Mouse (Mus musculus): ENCODE measurements around the gene Ankrd2.

Gene Ankrd2

GRCm38 (mm10) chr19:42014231-42014825, 21.5 kb upstream of the Ankrd2 start:
- DNase-seq (ENCODE audit: extremely low read depth, insufficient read length, low spot score), result no peak

GRCm38 (mm10) chr19:42015001-42015400, 20.8 kb upstream of the Ankrd2 start:
- DNase-seq (ENCODE audit: extremely low read depth, insufficient read length, low spot score), result no peak

GRCm38 (mm10) chr19:42016251-42016650, 19.5 kb upstream of the Ankrd2 start:
- DNase-seq (ENCODE audit: extremely low read depth, insufficient read length, low spot score), result no peak

- DNase-seq (ENCODE audit: extremely low read depth, insufficient read length, low spot score), result peak; percentile 81
Measured at GRCm38 (mm10) chr19:42016840-42017239, 19.0 kb upstream of the Ankrd2 start.

- DNase-seq (ENCODE audit: extremely low read depth, insufficient read length, low spot score), result peak; percentile 84
Measured at GRCm38 (mm10) chr19:42017399-42018247, 18.2 kb upstream of the Ankrd2 start.

- DNase-seq (ENCODE audit: extremely low read depth, insufficient read length, low spot score), result no peak
Measured at GRCm38 (mm10) chr19:42019011-42019522, 16.7 kb upstream of the Ankrd2 start.

- no peak for DNase-seq (ENCODE audit: extremely low read depth, insufficient read length, low spot score)
Measured at GRCm38 (mm10) chr19:42021681-42022541, 13.9 kb upstream of the Ankrd2 start.

GRCm38 (mm10) chr19:42022542-42022848, 13.3 kb upstream of the Ankrd2 start:
- no peak for DNase-seq (ENCODE audit: extremely low read depth, insufficient read length, low spot score)

GRCm38 (mm10) chr19:42026158-42026557, 9.6 kb upstream of the Ankrd2 start:
- DNase-seq (ENCODE audit: extremely low read depth, insufficient read length, low spot score), result peak; percentile 51

GRCm38 (mm10) chr19:42031112-42031511, 4.7 kb upstream of the Ankrd2 start:
- DNase-seq (ENCODE audit: extremely low read depth, insufficient read length, low spot score), result no peak

- DNase-seq (ENCODE audit: extremely low read depth, insufficient read length, low spot score), result no peak
Measured at GRCm38 (mm10) chr19:42033611-42034010, 2.2 kb upstream of the Ankrd2 start.

GRCm38 (mm10) chr19:42034146-42034775, 1.5 kb upstream of the Ankrd2 start:
- DNase-seq (ENCODE audit: extremely low read depth, insufficient read length, low spot score), result no peak

GRCm38 (mm10) chr19:42034881-42035455, 832 bp upstream of the Ankrd2 start:
- no peak for DNase-seq (ENCODE audit: extremely low read depth, insufficient read length, low spot score)

GRCm38 (mm10) chr19:42036357-42036756, 557 bp downstream of the Ankrd2 start:
- DNase-seq (ENCODE audit: extremely low read depth, insufficient read length, low spot score), result no peak

- no peak for DNase-seq (ENCODE audit: extremely low read depth, insufficient read length, low spot score)
Measured at GRCm38 (mm10) chr19:42037167-42037702, 1.4 kb downstream of the Ankrd2 start.

- DNase-seq (ENCODE audit: extremely low read depth, insufficient read length, low spot score), result no peak
Measured at GRCm38 (mm10) chr19:42038310-42038709, 2.5 kb downstream of the Ankrd2 start.

- DNase-seq (ENCODE audit: extremely low read depth, insufficient read length, low spot score), result no peak
Measured at GRCm38 (mm10) chr19:42043988-42044387, 8.2 kb downstream of the Ankrd2 start.

GRCm38 (mm10) chr19:42045269-42046102, 9.7 kb downstream of the Ankrd2 start, which contains the start of gene Hoga1:
Hoga1 (plus strand) TSS chr19:42045610.
- DNase-seq (ENCODE audit: extremely low read depth, insufficient read length, low spot score), result peak; percentile 90

GRCm38 (mm10) chr19:42050251-42050650, 14.5 kb downstream of the Ankrd2 start:
- no peak for DNase-seq (ENCODE audit: extremely low read depth, insufficient read length, low spot score)

All from 3134 (cell line).